Mouse (Mus musculus): ENCODE measurements around the gene Nkx2-2.
A peak's percentile ranks its signal among the peaks of the same experiment; 100 is the strongest.
"Not testable (repeated sequence)": the region's sequence is repeated elsewhere in the genome, so short reads cannot be mapped to it uniquely, and the experiment has no call there.

Nkx2-2 gene

GRCm38 (mm10) chr2:147181304-147181665 is 12.8 kb downstream of the Nkx2-2 start:
- DNase-seq: no peak

- no peak for DNase-seq
Measured at GRCm38 (mm10) chr2:147180649-147181303, 13.3 kb downstream of the Nkx2-2 start.

GRCm38 (mm10) chr2:147178091-147179059 is 15.7 kb downstream of the Nkx2-2 start:
- peak; percentile 67 for DNase-seq

- peak; percentile 89 for DNase-seq
Measured at GRCm38 (mm10) chr2:147177672-147178071, 16.4 kb downstream of the Nkx2-2 start.

GRCm38 (mm10) chr2:147175296-147175695 is 18.7 kb downstream of the Nkx2-2 start:
- no peak for DNase-seq

GRCm38 (mm10) chr2:147173751-147174150 is 20.3 kb downstream of the Nkx2-2 start:
- no peak for DNase-seq

- not testable (repeated sequence) for DNase-seq
Measured at GRCm38 (mm10) chr2:147170538-147170937, 23.5 kb downstream of the Nkx2-2 start.

- no peak for DNase-seq
Measured at GRCm38 (mm10) chr2:147165863-147166262, 28.2 kb downstream of the Nkx2-2 start.

GRCm38 (mm10) chr2:147165376-147165775 is 28.7 kb downstream of the Nkx2-2 start:
- DNase-seq: no peak

- no peak for DNase-seq
Measured at GRCm38 (mm10) chr2:147152543-147152942, 41.5 kb downstream of the Nkx2-2 start.

Data from lung, postnatal 14 days (tissue).